Mouse (Mus musculus): ENCODE results near the gene Ppp1r12b.
A peak's percentile ranks its signal among the peaks of the same experiment; 100 is the strongest.

Gene Ppp1r12b

GRCm38 (mm10) chr1:134955637-134956176 lies at the start of gene Ppp1r12b:
Ppp1r12b (minus strand) TSS chr1:134955942.
- no peaks in the 10 kb centered on the region for H3K9me3 ChIP-seq (ENCODE audit: low read length)
- TF ChIP-seq POU5F1 (IDR thresholded peaks at IDR 0.05; ENCODE audit: borderline replicate concordance, low read length) (no peak), CTCF (conservative IDR thresholded peaks at IDR 0.05; ENCODE audit: low read length) (no peak), NANOG (IDR thresholded peaks at IDR 0.05; ENCODE audit: borderline replicate concordance, low read length) (no peak)
- no peaks in the 10 kb centered on the region for H3K27me3 ChIP-seq (ENCODE audit: insufficient read depth, low read length)
- no peaks in the 10 kb centered on the region for H3K36me3 ChIP-seq (ENCODE audit: insufficient read depth, low read length)
- H3K4me3 ChIP-seq (replicated peaks; ENCODE audit: low read length) = peak within 1 kb of the TSS; percentile 96
- peaks cover 8% of the 10 kb centered on the region for H3K4me1 ChIP-seq (replicated peaks; ENCODE audit: low read depth, low read length)

GRCm38 (mm10) chr1:135003346-135003745 lies 47.6 kb upstream of the Ppp1r12b start:
- TF ChIP-seq CTCF (conservative IDR thresholded peaks at IDR 0.05; ENCODE audit: low read length) (no peak), NANOG (IDR thresholded peaks at IDR 0.05; ENCODE audit: borderline replicate concordance, low read length) (no peak), POU5F1 (IDR thresholded peaks at IDR 0.05; ENCODE audit: borderline replicate concordance, low read length) (no peak)
- Histone ChIP-seq H3K36me3 (ENCODE audit: insufficient read depth, low read length) (no peaks in the 10 kb centered on the region), H3K4me3 (replicated peaks; ENCODE audit: low read length) (no peak overlapping the region), H3K4me1 (replicated peaks; ENCODE audit: low read depth, low read length) (0 out of 2 replicates have a peak, but pooled peaks cover 7% of the 10 kb centered on the region), H3K27me3 (ENCODE audit: insufficient read depth, low read length) (no peaks in the 10 kb centered on the region), H3K9me3 (ENCODE audit: low read length) (no peaks in the 10 kb centered on the region)

GRCm38 (mm10) chr1:135000527-135000926 lies 44.8 kb upstream of the Ppp1r12b start:
- peaks cover 14% of the 10 kb centered on the region for H3K4me1 ChIP-seq (replicated peaks; ENCODE audit: low read depth, low read length)
- H3K36me3 ChIP-seq (ENCODE audit: insufficient read depth, low read length) = no peaks in the 10 kb centered on the region
- H3K9me3 ChIP-seq (ENCODE audit: low read length) = no peaks in the 10 kb centered on the region
- TF ChIP-seq NANOG (IDR thresholded peaks at IDR 0.05; ENCODE audit: borderline replicate concordance, low read length) = no peak
- no peak for TF ChIP-seq POU5F1 (IDR thresholded peaks at IDR 0.05; ENCODE audit: borderline replicate concordance, low read length)
- no peak for TF ChIP-seq CTCF (conservative IDR thresholded peaks at IDR 0.05; ENCODE audit: low read length)
- H3K4me3 ChIP-seq (replicated peaks; ENCODE audit: low read length) = no peak overlapping the region
- peaks cover 1% of the 10 kb centered on the region; the same call in 1 of the 2 replicates for H3K27me3 ChIP-seq (ENCODE audit: insufficient read depth, low read length)

DNA sequence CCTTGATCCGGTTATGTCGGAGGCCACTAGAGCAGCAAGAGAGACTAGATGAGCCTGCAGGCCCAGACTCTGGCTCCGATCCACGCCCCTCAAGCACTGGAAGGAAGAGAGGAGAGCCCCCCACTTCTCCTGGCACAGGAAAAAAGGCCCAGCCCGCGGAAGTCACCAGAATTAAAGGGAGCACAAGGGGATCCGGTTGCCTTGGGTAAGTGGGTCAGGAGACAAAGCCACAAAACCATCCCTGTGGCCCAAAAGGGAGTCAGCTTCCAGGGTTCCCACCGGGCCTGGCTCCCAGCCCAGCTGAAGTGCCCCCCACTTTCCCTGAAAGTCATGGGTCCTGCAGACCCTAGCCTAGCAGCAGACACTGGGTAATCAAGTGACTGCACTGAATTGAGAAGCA lies 42.5 kb upstream of the Ppp1r12b start:
- TF ChIP-seq CTCF (conservative IDR thresholded peaks at IDR 0.05; ENCODE audit: low read length) = no peak
- TF ChIP-seq POU5F1 (IDR thresholded peaks at IDR 0.05; ENCODE audit: borderline replicate concordance, low read length) = no peak
- no peak for TF ChIP-seq NANOG (IDR thresholded peaks at IDR 0.05; ENCODE audit: borderline replicate concordance, low read length)
- peaks cover 13% of the 10 kb centered on the region for H3K27me3 ChIP-seq (ENCODE audit: insufficient read depth, low read length)
- H3K36me3 ChIP-seq (ENCODE audit: insufficient read depth, low read length) = no peaks in the 10 kb centered on the region
- peaks cover 14% of the 10 kb centered on the region for H3K4me1 ChIP-seq (replicated peaks; ENCODE audit: low read depth, low read length)
- no peak overlapping the region for H3K4me3 ChIP-seq (replicated peaks; ENCODE audit: low read length)
- H3K9me3 ChIP-seq (ENCODE audit: low read length) = no peaks in the 10 kb centered on the region

DNA sequence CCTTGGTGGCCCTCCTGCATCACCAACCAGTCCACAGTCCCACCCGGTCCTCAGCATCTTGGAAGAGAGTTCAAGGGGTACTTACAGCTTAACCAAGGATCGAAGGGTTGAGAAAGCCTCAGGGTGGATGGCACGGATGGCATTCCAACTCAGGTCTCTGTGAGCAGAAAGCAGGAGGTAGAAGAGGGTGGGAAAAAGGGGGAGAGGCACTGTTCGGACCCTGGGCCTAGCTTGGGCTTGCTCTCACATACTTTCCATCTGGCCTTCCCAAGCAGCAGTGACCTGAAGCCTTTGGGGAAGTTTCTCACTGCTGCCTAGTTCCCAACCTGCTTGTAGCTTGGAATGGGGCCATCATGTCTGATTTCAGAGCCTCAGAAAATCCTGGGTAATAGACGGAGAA lies 41.8 kb upstream of the Ppp1r12b start:
- H3K36me3 ChIP-seq (ENCODE audit: insufficient read depth, low read length) = no peaks in the 10 kb centered on the region
- H3K27me3 ChIP-seq (ENCODE audit: insufficient read depth, low read length) = peaks cover 13% of the 10 kb centered on the region
- TF ChIP-seq POU5F1 (IDR thresholded peaks at IDR 0.05; ENCODE audit: borderline replicate concordance, low read length) (no peak), NANOG (IDR thresholded peaks at IDR 0.05; ENCODE audit: borderline replicate concordance, low read length) (no peak)
- no peaks in the 10 kb centered on the region for H3K9me3 ChIP-seq (ENCODE audit: low read length)
- peaks cover 14% of the 10 kb centered on the region for H3K4me1 ChIP-seq (replicated peaks; ENCODE audit: low read depth, low read length)
- H3K4me3 ChIP-seq (replicated peaks; ENCODE audit: low read length) = no peak overlapping the region

DNA sequence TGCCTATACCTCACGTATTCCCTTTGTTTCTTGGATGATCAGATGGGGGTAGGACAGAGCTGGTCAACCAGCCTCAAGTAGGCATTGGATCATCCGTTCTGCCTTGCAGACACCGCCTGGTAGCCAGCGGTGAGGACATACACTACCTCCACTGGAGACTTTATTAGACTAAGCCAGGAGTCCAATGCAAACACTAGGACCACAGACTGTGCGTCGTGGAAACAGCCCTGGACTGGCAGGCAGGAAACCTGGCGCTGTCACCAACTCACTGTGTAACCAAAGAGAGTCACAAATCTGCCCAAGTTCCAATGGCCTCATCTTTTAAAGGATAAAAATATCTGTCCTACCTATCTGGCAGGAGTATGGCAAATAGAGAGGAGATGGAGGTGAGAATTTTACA lies 40.7 kb upstream of the Ppp1r12b start:
- TF ChIP-seq POU5F1 (IDR thresholded peaks at IDR 0.05; ENCODE audit: borderline replicate concordance, low read length) (no peak), CTCF (conservative IDR thresholded peaks at IDR 0.05; ENCODE audit: low read length) (no peak), NANOG (IDR thresholded peaks at IDR 0.05; ENCODE audit: borderline replicate concordance, low read length) (no peak)
- H3K27me3 ChIP-seq (ENCODE audit: insufficient read depth, low read length) = peaks cover 13% of the 10 kb centered on the region
- peaks cover 21% of the 10 kb centered on the region for H3K4me1 ChIP-seq (replicated peaks; ENCODE audit: low read depth, low read length)
- no peaks in the 10 kb centered on the region for H3K9me3 ChIP-seq (ENCODE audit: low read length)
- H3K36me3 ChIP-seq (ENCODE audit: insufficient read depth, low read length) = no peaks in the 10 kb centered on the region
- H3K4me3 ChIP-seq (replicated peaks; ENCODE audit: low read length) = no peak overlapping the region

DNA sequence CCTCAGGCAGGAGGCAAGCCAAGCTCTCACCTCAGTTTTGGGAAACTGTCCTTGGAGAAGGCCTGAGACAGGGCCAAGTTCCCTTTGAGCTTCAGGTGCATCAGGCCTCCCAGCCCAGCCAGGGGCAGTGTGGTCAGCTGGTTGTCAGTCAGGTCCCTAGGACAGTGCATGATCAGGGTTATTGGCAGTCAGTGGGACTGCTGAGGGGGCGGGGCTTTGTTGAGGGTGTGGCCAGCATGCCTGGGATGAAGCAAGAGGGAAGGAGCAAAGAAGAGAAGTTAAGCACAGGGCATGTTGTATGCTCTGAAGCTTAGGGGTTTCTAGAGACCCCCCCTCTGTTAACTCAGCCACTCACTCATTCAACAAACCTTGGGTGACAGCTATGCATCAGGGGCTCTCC lies 40.2 kb upstream of the Ppp1r12b start:
- no peak overlapping the region for H3K4me3 ChIP-seq (replicated peaks; ENCODE audit: low read length)
- H3K27me3 ChIP-seq (ENCODE audit: insufficient read depth, low read length) = peaks cover 13% of the 10 kb centered on the region
- H3K4me1 ChIP-seq (replicated peaks; ENCODE audit: low read depth, low read length) = peaks cover 24% of the 10 kb centered on the region
- TF ChIP-seq CTCF (conservative IDR thresholded peaks at IDR 0.05; ENCODE audit: low read length) (no peak), NANOG (IDR thresholded peaks at IDR 0.05; ENCODE audit: borderline replicate concordance, low read length) (no peak), POU5F1 (IDR thresholded peaks at IDR 0.05; ENCODE audit: borderline replicate concordance, low read length) (no peak)
- H3K36me3 ChIP-seq (ENCODE audit: insufficient read depth, low read length) = no peaks in the 10 kb centered on the region
- H3K9me3 ChIP-seq (ENCODE audit: low read length) = no peaks in the 10 kb centered on the region

DNA sequence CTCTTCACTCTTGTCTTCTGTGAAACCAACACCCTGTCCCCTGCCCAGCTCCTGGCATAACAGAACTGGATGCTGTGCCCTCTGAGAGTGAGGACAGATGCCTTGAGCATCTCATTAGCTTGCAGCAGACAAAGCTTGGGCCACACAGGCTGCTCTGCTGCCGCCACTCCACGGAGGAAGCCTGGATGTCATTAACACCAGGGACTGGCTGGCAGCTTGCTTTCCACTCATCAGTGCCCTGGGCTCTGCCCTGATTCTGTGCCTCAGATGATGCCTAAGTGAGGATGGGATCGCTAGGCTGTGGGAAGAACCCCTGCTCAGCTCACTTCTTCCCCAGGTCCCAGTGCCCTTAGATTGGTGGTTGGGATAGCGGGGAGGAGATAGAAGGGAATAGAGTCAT lies 39.7 kb upstream of the Ppp1r12b start:
- TF ChIP-seq POU5F1 (IDR thresholded peaks at IDR 0.05; ENCODE audit: borderline replicate concordance, low read length) (no peak), CTCF (conservative IDR thresholded peaks at IDR 0.05; ENCODE audit: low read length) (no peak), NANOG (IDR thresholded peaks at IDR 0.05; ENCODE audit: borderline replicate concordance, low read length) (no peak)
- peaks cover 13% of the 10 kb centered on the region for H3K27me3 ChIP-seq (ENCODE audit: insufficient read depth, low read length)
- H3K4me3 ChIP-seq (replicated peaks; ENCODE audit: low read length) = no peak overlapping the region
- H3K36me3 ChIP-seq (ENCODE audit: insufficient read depth, low read length) = no peaks in the 10 kb centered on the region
- no peaks in the 10 kb centered on the region for H3K9me3 ChIP-seq (ENCODE audit: low read length)
- H3K4me1 ChIP-seq (replicated peaks; ENCODE audit: low read depth, low read length) = peaks cover 21% of the 10 kb centered on the region

DNA sequence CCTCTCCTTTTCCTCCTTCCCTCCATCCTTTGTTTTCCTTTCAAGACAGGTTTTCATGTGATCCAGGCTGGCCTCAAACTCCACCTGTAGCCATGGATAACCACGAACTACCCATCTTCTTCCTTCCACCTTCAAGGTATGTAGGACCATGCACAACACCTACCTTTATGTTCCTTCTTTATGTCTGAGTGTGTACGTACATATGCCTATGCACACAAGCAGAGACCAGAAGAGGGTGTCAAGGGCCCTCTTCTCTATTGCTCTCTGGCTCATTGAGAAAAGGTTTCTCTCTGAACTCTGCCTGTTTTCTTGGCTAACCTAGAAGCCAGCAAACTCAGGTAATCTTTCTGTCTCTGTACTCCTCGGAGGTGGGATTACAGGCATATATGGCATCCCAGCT lies 39.0 kb upstream of the Ppp1r12b start:
- no peaks in the 10 kb centered on the region for H3K9me3 ChIP-seq (ENCODE audit: low read length)
- H3K27me3 ChIP-seq (ENCODE audit: insufficient read depth, low read length) = peaks cover 16% of the 10 kb centered on the region
- H3K36me3 ChIP-seq (ENCODE audit: insufficient read depth, low read length) = no peaks in the 10 kb centered on the region
- no peak overlapping the region for H3K4me3 ChIP-seq (replicated peaks; ENCODE audit: low read length)
- no peak for TF ChIP-seq POU5F1 (IDR thresholded peaks at IDR 0.05; ENCODE audit: borderline replicate concordance, low read length)
- TF ChIP-seq NANOG (IDR thresholded peaks at IDR 0.05; ENCODE audit: borderline replicate concordance, low read length) = no peak
- TF ChIP-seq CTCF (conservative IDR thresholded peaks at IDR 0.05; ENCODE audit: low read length) = no peak
- H3K4me1 ChIP-seq (replicated peaks; ENCODE audit: low read depth, low read length) = peaks cover 17% of the 10 kb centered on the region
